Mouse (Mus musculus): Measurements from ENCODE around the gene Prom2.

Gene Prom2

GRCm38 (mm10) chr2:127541185-127541584 lies at the start of gene Prom2:
Gene Prom2 (minus strand): TSS chr2:127541467.
- DNase-seq, result no peak

GRCm38 (mm10) chr2:127590840-127591239 lies 49.6 kb upstream of the Prom2 start:
- DNase-seq, result no peak

GRCm38 (mm10) chr2:127590204-127590603 lies 48.9 kb upstream of the Prom2 start:
- DNase-seq, result no peak

GRCm38 (mm10) chr2:127588897-127589296 lies 47.6 kb upstream of the Prom2 start:
- DNase-seq, result no peak

GRCm38 (mm10) chr2:127587514-127587844 lies 46.2 kb upstream of the Prom2 start:
- no peak for DNase-seq

GRCm38 (mm10) chr2:127586694-127587513 lies 45.6 kb upstream of the Prom2 start, which contains the start of the genes Zfp661 and Mrps5:
Gene Zfp661 (minus strand): TSS chr2:127587094.
Gene Mrps5 (plus strand): TSS chr2:127587222.
- peak; percentile 78 for DNase-seq

- peak; percentile 95 for DNase-seq
Measured at GRCm38 (mm10) chr2:127584436-127584858, 43.2 kb upstream of the Prom2 start.

GRCm38 (mm10) chr2:127573322-127573721 lies 32.1 kb upstream of the Prom2 start:
- DNase-seq, result no peak

GRCm38 (mm10) chr2:127559070-127559966 lies 18.1 kb upstream of the Prom2 start:
- peak; percentile 95 for DNase-seq

- DNase-seq, result no peak
Measured at GRCm38 (mm10) chr2:127551078-127551477, 9.8 kb upstream of the Prom2 start.

- DNase-seq, result no peak
Measured at GRCm38 (mm10) chr2:127550446-127550845, 9.2 kb upstream of the Prom2 start.

GRCm38 (mm10) chr2:127549711-127550110 lies 8.4 kb upstream of the Prom2 start:
- no peak for DNase-seq

- DNase-seq, result no peak
Measured at GRCm38 (mm10) chr2:127548342-127549074, 7.2 kb upstream of the Prom2 start.

GRCm38 (mm10) chr2:127541697-127542096 lies 430 bp upstream of the Prom2 start:
- no peak for DNase-seq

GRCm38 (mm10) chr2:127539494-127539893 lies 1.8 kb downstream of the Prom2 start:
- DNase-seq, result no peak

GRCm38 (mm10) chr2:127537548-127537947 lies 3.7 kb downstream of the Prom2 start:
- peak; percentile 80 for DNase-seq

GRCm38 (mm10) chr2:127535363-127535762 lies 5.9 kb downstream of the Prom2 start:
- no peak for DNase-seq

- no peak for DNase-seq
Measured at GRCm38 (mm10) chr2:127532379-127532778, 8.9 kb downstream of the Prom2 start.

- DNase-seq, result no peak
Measured at GRCm38 (mm10) chr2:127531592-127531991, 9.7 kb downstream of the Prom2 start.

- DNase-seq, result no peak
Measured at GRCm38 (mm10) chr2:127530418-127530817, 10.8 kb downstream of the Prom2 start.

- DNase-seq, result no peak
Measured at GRCm38 (mm10) chr2:127525004-127525775, 16.1 kb downstream of the Prom2 start.

Data from layer of hippocampus, adult 9-11 months (tissue).